Mouse (Mus musculus) right cerebral cortex, adult 2 months (tissue): ENCODE measurements around the gene Dkkl1.
"Not testable (repeated sequence)": the region's sequence is repeated elsewhere in the genome, so short reads cannot be mapped to it uniquely, and the experiment has no call there.

Experiments used
- DNase-seq, 2 experiments: peaks; one replicate each; pipeline ENCODE4 v3.0.0; 2021 to 2022; ENCODE audit warnings: low spot score in 2 of 2

The Dkkl1 gene

DNA sequence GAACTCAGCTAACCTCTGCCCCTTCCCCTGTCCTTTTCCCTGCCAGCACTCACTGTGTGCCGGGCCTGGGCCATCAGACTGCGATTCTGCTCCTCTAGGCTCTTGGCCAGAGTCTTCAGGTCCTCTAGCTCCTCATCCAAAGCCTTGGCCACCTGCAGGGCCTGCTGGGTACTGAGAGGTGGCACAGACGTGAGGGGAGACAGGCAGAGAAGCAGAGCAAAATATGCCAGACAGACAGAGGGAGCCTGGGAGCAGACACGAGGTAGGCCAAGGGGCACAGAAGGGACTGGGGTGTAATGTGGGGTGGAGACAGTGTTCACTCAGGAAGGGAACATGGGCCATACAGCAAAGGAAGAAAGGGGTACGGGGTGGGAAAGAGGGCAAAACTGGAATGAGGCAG, 18.5 kb downstream of the Dkkl1 start:
- no peak for DNase-seq

DNA sequence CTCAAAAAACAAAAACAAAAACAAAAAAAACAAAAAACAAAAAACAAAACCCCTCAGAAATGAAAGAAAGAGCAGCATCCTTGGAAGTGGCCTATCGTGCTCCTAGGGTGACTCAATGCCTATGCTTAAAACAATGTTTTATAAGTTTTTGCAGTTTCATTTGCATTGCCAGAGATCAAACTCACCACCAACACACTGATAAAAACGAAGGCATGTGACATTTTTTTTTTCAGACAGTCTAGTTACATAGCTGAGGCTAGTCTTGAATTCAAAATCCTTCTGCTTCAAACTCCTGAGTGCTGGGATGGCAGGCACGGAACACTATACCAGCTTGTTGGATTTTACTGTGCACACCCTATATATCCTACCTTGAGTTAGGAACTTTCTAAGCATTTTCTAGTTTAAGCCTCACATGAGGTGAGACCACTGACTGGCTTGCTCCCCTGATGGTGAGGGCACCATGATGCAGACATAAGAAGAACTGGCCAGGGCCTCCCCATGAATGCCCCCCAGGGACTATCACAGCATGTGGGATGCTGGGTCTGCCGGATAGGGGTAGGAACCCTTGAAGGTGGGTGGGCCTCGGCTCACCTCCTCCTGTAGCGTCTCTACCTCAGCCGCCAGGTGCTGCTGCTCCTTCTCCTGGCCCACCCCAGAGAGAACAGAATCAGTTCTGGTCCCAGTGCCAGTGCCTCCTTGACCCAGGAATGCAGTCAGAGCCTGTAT, 19.2 kb downstream of the Dkkl1 start:
- no peak for DNase-seq

DNA sequence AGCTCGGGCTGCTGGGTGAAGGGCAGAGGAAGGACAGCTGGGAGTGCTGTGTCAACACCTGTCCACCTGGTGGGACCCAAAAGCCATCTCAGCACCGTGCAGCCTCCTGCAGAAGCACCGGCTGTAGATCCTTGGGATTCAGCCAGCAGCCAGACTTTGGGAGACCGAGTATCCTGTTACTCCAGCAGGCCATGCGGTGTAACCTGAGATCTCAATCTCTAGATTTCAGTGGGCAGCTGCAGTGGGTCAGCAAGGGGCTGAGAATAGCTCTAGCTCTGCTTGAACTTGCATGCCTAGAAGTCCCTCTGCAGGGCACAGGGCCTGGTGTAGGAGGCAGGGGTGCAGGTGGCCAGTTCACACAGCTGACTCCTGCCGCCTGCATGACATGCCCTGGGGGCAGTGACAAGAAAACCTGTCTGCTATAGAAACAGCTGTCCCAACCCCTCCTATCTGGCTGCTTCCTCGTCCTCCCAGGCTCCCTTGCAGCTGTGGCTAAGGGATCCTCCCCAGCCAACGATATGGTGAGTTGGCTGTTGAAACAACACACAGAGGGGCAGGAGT, 20.1 kb downstream of the Dkkl1 start:
- no peak for DNase-seq

DNA sequence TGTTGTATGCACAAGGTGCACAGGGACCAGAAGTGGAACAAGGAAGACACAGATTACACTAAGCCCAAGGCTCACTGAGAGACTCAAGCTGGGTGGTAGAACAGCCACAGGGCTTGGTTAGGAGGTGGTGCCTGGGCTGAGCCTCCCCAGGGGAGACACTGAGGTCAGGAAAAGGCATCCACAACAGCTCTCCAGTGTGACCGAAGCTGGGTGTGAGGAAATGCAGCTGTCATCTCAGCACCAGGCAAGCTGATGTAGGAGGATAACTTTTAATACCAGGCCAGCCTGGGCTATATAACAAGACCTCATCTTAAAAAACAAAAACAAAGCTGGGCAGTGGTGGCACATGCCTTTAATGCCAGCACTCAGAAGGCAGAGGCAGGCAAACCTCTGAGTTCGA, 20.8 kb downstream of the Dkkl1 start:
- no peak for DNase-seq

DNA sequence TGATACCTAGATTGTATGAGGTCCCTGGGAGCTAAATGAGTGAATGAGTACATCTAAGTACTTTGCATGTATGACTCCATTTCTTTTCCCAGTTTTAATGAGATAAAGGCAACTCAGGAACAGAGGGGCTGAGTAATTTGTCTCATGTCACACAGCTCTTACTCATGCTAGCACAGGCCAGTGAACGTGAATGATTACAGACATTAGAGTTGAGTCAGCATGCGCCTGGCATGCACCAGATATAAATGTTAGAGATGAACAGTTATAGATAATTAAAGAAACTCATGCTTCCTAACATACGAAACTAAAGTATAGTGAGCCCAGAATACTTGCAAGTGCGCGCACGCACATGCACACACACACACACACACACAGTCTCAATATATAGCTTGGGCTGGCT, 21.8 kb downstream of the Dkkl1 start:
- DNase-seq = no peak

DNA sequence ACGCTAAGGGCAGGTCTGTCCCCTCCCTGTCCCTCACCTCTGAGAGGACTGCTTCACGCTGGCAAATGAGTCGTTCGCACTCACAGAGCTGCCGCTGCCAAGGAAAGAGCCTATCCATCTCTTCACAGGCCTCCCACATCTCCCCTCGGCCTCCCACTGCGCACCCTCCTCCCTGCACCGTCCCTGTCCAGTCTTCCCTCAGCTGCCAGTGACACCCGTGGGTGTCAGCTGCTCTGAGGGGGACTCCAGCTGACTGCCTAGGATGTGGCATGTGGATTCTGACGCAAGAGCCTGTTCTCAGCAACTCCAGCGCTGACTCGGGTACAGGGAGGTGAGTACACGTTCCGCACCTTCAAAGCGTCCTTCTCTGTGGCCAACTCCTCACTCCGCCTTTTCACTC, 22.3 kb downstream of the Dkkl1 start:
- DNase-seq = peak in 1 of 2 experiments; percentile 57

DNA sequence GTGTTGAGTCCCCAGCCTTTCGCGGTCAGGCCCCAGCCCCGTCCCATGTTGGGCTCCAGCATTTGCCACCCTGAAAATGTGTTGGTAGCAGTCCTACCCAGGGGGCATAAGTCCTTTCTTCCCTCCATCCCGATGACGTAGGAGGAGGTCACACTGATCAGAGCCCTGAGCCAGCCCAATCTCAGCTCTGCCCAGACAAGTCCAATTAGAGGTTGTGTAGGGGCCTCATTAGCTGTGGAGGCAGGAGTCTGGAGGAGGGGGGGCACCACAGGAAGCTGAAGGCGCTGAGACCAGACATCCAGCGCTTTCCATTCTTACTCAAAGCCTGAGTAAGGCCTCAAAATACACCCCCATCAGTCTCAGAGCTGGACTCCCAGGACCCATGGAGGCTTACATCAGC, 26.0 kb downstream of the Dkkl1 start:
- DNase-seq = no peak

DNA sequence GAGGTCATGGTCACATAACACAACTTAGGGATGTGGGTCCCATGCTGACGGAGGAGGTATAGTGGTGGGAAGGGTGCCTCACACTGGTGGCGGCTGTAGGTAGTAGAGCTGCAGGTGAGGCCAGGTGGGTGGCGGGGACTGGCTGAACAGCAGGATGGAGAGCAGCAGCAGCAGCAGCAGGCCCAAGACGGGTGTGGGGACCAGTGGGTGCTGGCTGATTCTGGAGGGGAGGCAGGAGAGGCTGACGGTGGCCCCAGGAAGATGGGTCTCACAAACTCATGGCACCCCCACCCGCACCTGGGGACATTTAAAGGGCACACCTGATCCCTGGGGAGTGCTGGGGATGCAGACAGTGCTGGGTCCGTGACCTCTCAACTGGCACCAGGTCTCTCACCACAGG, 28.3 kb downstream of the Dkkl1 start:
- no peak for DNase-seq

DNA sequence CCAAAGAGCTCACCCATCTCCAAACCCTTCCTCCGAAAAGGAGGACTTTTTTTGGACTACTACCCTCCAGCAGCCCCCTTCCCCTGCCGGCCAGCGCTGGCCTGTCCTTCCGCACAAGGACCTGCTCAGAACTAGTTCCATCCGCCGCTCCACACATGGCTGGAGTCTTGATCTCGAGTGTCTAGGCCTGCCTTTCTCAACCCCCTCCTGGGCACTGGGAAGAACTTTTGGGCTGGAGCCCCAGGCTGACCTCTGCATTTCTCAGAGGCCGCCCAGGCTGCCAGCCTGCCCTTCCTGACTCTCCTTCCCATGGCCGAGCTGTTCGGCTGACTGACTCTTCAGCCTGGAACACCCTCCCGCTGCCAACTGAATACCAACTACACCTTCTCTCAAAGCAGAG, 29.3 kb downstream of the Dkkl1 start:
- no peak for DNase-seq

DNA sequence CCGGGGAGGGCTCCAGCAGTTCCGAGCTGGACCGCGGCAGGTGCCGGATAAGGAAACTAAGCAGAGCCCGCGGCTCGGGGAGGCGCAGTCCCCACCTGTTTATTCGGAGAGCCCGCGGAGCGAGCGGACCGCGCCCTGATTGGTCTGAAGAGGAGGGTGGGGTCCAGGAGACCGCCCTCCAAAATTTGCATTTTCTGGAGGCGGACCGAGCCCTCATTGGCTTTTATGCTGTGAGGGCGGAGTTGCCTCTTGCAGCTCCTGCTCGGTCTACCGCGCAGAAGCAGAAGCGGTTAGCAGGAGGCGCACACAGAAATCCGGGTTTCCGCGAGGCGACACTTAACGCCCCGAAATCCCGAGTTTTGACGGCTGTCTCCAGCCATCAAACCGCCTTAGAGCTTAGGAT, 29.7 kb downstream of the Dkkl1 start:
- peak; percentile 85 to 89 for DNase-seq

DNA sequence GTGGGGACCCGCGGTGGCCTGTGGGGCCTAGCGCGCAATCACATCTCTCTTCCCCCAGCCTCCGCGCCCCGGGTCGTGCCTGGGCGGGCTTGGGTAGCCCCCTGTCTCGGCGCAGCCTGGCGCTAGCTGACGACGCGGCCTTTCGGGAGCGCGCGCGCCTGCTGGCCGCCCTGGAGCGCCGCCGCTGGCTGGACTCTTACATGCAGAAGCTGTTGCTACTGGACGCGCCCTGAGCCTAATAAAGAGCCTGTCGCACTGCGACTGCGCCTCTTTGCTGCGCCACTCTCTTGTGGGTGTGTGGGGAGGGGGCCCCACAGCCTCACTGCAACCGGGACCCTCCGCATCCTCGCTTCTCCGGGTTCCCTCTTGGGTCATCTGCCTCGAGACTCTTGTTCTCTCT, 30.4 kb downstream of the Dkkl1 start:
- no peak for DNase-seq

DNA sequence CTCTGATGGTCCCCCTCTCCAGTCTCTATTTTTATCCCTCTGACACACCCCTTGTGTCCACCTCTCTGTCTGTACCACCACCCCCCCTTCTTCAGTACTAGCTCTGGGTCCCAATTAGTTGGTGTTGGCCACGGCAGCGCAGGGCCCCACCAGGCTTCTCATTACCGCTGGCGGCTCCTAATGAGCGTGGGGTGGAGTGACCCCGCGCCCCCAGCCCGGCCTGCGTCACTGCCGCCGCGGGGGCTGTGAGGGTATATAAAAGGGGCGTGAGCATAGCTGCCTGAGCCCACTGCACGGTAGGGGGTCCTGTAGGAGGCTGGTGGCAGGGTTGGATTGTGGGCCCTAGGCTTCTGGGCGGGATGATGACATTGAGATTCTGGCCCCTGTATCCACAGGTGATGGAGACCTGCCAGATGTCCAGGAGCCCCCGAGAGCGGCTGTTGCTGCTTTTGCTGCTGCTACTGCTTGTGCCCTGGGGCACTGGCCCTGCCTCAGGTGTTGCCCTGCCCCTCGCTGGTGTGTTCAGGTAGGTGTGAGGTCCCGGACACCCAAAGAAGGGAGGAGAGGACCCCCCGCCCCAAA, 31.0 kb downstream of the Dkkl1 start, which contains the start of gene Pth2:
Gene Pth2 (plus strand): TSS at position 100 of the 582 bp plus-strand sequence.
- DNase-seq = no peak

DNA sequence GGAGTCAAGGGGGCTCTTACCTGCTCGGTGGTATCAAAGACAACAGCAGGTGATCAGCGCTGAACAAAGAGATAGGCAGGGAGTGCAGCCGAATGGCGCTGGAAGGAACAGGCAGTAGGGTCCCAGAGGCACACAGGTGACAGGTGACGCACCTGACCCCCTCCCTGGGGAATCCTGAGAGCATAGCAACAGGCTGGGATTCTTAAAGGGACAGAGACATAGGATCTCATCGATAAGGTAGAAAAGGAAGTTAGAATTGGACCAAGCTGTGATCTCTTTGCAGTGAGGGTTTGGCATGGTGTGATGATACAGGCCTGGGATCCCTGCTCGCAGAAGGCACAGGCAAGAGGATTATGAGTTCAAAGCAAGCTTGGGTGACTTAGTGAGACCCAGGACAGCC, 32.5 kb downstream of the Dkkl1 start, which contains the start of gene Gfy:
Gene Gfy (minus strand): TSS at position 101 of the 400 bp plus-strand sequence.
- no peak for DNase-seq

DNA sequence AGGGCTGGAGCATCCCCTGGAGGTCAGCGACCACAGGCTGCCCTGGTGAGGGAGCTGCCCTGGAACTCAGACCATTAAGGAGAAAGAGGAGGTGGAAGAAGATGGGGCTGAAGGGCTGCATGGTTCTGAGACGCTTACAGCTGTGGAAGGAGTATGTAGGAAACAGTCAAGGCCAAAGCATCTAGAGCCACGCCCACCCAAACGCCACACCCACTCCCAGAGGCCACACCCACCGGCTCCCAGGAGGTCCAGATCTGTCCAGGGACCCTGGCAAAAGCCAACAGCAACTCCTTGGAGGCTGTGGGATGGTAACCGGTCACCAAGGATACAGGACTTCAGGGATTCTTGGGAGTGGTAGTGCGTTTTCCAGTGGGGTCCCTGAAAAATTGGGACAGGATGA, 33.4 kb downstream of the Dkkl1 start:
- DNase-seq = no peak

DNA sequence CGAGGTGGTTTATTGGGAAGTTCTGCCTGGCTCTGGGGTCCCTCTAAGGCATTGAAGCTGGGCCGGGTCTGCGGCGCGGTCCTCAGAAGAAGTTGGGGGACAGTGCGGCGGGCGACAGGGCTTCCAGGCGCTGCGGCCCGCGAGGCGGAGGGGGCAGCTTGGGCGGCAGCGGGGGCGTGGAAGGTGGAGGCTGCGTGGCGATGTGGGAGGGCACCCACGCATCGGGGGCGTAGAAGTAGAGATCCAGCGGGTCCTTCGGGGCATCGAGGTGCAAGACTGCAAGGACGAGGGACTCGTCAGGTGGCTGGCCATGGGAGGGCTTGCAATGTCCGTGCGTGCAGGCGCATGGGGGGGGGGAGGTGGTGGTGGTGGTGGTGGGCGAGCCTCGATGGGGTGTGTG, 35.6 kb downstream of the Dkkl1 start:
- DNase-seq = no peak

DNA sequence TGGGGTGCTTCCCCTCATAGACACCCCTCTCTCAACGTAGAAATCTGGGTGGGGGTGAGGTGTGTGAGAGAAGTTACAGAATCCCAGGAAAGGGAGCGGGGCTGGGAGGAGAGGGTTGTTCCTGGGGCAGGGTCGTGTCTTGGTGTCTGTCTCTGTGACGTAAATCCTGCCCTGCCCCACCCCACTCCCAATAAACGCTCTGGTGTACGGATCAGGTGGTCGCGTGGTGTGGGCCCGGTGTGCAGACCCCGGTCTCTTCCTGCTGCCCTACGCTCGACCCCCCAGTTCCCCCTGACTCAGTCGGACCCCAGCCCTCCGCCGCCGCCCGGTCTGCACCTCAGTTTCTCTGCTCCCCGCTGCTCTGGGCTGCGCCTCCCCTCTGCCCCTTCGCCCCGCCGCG, 36.0 kb downstream of the Dkkl1 start:
- DNase-seq = no peak

DNA sequence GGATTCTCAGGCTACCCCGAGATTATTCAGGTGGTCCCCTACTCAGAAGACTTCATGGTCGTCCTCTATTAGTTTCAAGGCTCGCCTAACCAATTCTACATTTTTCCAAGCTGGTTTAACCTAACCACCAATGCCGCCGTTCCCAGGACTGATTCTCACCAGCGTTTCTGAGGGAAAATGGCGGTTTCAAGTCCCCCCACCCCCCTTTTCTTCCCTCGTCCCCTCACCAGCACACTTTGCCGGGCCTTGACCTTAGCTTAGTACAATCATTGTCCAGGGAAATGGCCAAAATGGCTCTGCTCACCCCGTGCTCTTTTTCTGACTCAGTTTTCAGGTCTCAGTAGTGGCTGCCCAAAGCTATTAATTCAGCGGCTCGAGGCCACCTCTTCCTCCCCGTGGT, 36.5 kb downstream of the Dkkl1 start:
- no peak for DNase-seq

DNA sequence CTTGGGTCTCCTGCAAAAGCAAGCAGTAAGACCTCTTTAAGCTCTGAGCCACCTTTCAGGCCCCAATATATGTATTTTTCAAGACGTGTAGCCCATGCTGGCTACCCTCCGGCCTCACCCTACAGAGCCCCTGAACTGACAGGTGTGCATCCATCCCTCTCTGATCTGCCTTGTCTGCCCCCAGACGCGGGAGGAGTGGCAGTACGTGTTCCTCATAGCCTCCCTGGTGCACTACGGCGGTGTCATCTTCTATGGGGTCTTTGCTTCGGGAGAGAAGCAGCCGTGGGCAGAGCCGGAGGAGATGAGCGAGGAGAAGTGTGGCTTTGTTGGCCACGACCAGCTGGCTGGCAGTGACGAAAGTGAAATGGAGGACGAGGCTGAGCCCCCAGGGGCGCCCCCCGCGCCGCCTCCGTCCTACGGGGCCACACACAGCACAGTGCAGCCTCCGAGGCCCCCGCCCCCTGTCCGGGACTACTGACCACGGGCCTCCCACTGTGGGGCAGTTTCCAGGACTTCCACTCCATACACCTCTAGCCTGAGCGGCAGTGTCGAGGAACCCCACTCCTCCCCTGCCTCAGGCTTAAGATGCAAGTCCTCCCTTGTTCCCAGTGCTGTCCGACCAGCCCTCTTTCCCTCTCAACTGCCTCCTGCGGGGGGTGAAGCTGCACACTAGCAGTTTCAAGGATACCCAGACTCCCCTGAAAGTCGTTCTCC, 37.2 kb downstream of the Dkkl1 start:
- DNase-seq = no peak

DNA sequence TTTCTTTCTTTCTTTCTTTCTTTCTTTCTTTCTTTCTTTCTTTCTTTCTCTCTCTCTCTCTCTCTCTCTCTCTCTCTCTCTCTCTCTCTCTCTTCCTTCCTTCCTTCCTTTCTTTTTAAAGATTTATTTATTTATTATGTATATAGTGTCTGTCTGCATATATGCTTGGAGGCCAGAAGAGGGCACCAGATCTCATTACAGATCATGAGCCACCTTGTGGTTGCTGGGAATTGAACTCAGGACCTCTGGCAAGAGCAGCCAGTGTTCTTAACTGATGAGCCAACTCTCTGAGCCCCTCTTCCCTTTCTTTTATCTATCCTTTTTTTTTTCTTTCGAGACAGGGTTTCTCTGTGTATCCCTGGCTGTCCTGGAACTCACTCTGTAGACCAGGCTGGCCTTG, 38.2 kb downstream of the Dkkl1 start:
- DNase-seq = not testable (repeated sequence)

DNA sequence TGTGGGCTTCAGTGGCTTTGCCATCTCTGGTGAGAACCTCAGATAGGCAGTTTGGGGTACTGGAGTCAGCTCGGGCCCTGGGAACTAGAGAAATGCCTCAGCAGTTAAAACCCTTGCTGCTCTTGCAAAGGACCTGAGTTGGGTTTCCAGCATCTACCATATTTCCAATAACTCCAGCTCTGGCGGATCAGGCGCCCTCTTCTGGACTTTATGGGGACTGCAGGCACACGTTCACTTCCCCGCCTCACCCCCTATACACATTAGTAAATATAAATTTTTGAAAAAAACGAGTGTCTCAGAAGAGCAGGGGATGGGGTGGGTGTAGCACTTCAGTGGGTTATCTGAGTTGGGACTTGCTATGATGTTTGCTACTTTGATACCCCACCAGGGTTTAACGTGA, 39.0 kb downstream of the Dkkl1 start:
- DNase-seq = no peak

DNA sequence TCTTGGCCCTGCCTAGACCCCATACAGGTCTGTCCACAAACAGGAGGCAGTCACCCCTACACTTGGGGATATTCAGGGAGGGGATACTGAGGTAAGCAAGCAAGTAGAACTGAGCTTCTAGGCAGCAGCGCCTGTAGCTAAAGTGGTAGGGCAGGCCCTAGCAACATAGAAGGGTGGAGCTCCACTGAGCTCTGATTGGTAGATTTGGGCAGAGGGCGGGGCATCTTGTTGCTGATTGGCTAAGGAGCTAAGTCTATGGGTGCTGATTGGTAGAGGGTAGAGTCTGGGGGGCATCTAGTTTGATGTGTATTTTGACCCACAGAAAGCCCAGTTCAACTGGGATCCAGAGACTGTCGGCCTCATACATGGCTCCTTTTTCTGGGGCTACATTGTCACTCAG, 42.5 kb downstream of the Dkkl1 start:
- DNase-seq = no peak

DNA sequence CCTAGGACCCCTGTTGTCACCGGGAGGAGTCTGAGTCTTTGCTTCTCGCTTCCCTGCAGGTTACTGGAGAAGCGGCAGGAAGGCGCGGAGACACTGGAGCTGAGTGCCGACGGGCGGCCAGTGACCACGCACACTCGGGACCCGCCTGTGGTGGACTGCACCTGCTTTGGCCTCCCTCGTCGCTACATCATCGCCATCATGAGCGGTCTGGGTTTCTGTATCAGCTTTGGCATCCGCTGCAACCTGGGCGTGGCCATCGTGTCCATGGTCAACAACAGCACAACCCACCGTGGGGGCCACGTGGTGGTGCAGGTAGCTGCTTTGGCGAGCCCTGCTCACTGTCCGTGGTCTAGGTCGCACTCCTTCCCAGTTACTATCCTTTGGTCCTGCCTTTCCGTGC, 43.3 kb downstream of the Dkkl1 start:
- DNase-seq = no peak
